Mouse (Mus musculus) c-Kit-positive CD71-positive TER-119-positive erythroid progenitor cells, embryonic 14.5 days (primary cell): ENCODE measurements around the gene Topors.

ENCODE experiments used
- DNase-seq: peaks from one replicate; pipeline ENCODE4 v3.0.0-alpha.2; 2013; ENCODE audit warnings: low spot score

The Topors gene

GRCm38 (mm10) chr4:40250984-40251383 lies 18.7 kb downstream of the Topors start:
- no peak for DNase-seq

GRCm38 (mm10) chr4:40244035-40244434 lies 25.6 kb downstream of the Topors start:
- DNase-seq = no peak

GRCm38 (mm10) chr4:40243006-40243405 lies 26.6 kb downstream of the Topors start:
- no peak for DNase-seq

- no peak for DNase-seq
These were observed 27.7 kb downstream of the Topors start for GRCm38 (mm10) chr4:40241928-40242327.

GRCm38 (mm10) chr4:40240272-40240744 lies 29.3 kb downstream of the Topors start:
- DNase-seq = no peak

GRCm38 (mm10) chr4:40239409-40240271 lies 30.0 kb downstream of the Topors start, which contains the start of gene Ddx58:
TSS of gene Ddx58 (minus strand) at chr4:40239828.
- no peak for DNase-seq

GRCm38 (mm10) chr4:40238483-40239408 lies 30.9 kb downstream of the Topors start:
- DNase-seq = no peak

GRCm38 (mm10) chr4:40236829-40237228 lies 32.8 kb downstream of the Topors start:
- DNase-seq = no peak

- DNase-seq = no peak
These were observed 35.4 kb downstream of the Topors start for GRCm38 (mm10) chr4:40234256-40234655.

GRCm38 (mm10) chr4:40233062-40233664 lies 36.5 kb downstream of the Topors start:
- no peak for DNase-seq

- DNase-seq = no peak
These were observed 39.9 kb downstream of the Topors start for GRCm38 (mm10) chr4:40229723-40230122.

- no peak for DNase-seq
These were observed 41.8 kb downstream of the Topors start for GRCm38 (mm10) chr4:40227886-40228285.

GRCm38 (mm10) chr4:40227131-40227530 lies 42.5 kb downstream of the Topors start:
- DNase-seq = no peak

GRCm38 (mm10) chr4:40226095-40226494 lies 43.6 kb downstream of the Topors start:
- no peak for DNase-seq

GRCm38 (mm10) chr4:40221876-40222585 lies 47.6 kb downstream of the Topors start:
- DNase-seq = no peak

GRCm38 (mm10) chr4:40221004-40221760 lies 48.5 kb downstream of the Topors start:
- no peak for DNase-seq

GRCm38 (mm10) chr4:40220437-40220836 lies 49.2 kb downstream of the Topors start:
- no peak for DNase-seq

GRCm38 (mm10) chr4:40218382-40218781 lies 51.3 kb downstream of the Topors start:
- no peak for DNase-seq

GRCm38 (mm10) chr4:40217910-40218309 lies 51.7 kb downstream of the Topors start:
- no peak for DNase-seq

- no peak for DNase-seq
These were observed 57.5 kb downstream of the Topors start for GRCm38 (mm10) chr4:40212177-40212576.
